Mouse (Mus musculus) cerebellum, adult (tissue): ENCODE data around the gene Ppm1h.

Experiments
- ATAC-seq: cut with Nextera tagmentation; 2 replicates; pipeline ENCODE4 v1.9.2; 2017; ENCODE audit warnings: mild to moderate bottlenecking, moderate library complexity, mixed read lengths; ENCODE audit not compliant: insufficient number of reproducible peaks, low FRiP score, low TSS enrichment

The Ppm1h gene

GRCm38 (mm10) chr10:122885301-122885700 is 206.7 kb downstream of the Ppm1h start:
- ATAC-seq = no peak

DNA sequence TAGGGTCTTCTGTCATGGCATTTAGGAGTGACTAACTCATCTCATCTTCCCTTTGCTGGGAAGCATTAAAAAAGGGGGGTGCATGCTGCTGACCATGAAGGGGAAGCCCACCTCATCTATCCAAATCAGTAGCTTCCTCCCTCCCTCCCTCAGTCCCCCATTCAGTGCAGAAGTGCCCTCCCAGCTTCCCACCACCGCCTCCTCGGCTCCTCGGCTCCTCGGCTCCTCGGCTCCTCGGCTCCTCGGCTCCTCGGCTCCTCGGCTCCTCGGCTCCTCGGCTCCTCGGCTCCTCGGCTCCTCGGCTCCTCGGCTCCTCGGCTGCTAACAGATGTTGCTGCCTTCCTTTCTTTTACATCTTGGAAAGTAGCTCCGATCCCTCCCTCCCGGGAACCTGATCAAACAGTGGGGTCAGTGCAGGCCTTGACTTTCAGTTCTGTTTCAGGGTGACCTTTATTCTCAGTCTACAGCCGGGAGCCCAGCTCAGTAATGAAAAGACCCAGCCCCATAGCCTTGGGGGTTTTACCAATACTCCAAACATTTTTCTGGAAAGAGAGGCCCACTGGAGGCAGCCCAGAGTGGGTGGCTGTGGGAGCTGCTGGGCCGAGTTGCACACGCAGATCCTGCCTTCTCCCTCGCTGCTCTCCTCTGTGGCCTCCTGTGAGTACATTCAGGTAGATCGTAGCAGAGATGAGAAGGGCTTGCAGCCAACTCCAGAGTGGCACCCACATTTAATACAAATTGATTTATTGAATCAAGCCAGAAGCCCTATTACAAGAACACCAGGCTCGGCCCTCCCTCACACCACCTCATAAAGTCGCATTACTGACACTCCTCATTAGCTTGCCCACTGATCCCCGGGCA is 207.7 kb downstream of the Ppm1h start:
- peak; percentile 46 for ATAC-seq

GRCm38 (mm10) chr10:122886916-122887527 is 208.5 kb downstream of the Ppm1h start:
- no peak for ATAC-seq

DNA sequence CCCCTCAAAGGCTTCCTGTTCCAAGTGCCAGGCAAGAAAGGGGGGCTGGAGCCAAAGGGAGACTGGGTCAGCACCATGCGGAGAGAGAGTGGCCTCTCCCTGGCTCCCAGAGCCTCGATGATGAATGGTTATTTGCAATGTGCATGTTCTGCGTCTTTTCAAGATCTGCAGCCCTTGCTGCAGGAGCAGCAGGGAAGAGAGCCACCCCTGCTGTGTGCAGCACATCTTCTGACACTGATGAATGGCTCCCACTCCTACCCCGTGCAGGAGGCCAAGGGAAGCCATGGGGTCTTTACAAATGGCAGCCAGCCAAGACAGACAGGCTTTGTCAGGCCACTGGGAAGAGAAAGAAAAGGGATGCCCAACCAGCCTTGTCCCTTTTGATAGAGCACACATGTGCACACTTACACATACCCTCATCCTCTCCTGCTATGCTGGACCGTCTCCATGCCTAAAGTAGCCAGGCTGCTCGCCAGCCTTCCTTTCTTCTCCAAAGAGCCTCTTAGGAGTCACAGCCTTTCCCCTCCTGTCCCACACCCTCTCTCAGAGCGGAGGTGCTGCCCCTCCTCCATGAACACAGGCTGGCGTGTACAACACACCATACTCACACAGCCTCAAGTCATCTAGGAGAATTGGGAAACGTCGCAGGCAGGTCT is 209.1 kb downstream of the Ppm1h start:
- ATAC-seq = no peak

GRCm38 (mm10) chr10:122890682-122891350 is 212.3 kb downstream of the Ppm1h start:
- ATAC-seq = no peak

- no peak for ATAC-seq
Observed at GRCm38 (mm10) chr10:122891461-122891860, 212.9 kb downstream of the Ppm1h start.

DNA sequence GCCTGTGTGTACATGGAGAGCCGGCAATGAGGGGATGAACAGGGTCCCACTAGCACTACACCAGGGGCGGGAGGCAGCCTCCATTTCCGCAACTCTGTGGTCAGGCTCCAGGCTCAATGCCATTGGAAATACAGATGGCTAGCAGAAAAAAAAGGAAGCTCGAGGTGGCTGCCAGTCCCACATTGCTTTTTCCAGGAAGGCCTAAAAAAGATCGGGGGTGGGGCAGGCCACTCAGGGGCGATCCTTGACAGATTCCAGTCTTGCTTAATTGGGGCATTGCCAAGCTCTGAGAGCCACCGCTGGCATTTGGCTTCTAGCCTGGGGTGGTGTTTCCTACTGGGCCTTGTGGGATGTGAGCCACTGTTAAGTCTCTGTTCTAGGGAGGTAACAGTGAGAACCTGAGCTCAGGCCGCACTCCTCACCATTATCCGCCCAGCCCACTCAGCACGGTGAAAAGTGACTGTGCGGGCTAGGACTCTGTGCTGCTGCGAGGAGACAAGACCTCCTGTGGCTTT is 216.1 kb downstream of the Ppm1h start:
- peak; percentile 71 for ATAC-seq

DNA sequence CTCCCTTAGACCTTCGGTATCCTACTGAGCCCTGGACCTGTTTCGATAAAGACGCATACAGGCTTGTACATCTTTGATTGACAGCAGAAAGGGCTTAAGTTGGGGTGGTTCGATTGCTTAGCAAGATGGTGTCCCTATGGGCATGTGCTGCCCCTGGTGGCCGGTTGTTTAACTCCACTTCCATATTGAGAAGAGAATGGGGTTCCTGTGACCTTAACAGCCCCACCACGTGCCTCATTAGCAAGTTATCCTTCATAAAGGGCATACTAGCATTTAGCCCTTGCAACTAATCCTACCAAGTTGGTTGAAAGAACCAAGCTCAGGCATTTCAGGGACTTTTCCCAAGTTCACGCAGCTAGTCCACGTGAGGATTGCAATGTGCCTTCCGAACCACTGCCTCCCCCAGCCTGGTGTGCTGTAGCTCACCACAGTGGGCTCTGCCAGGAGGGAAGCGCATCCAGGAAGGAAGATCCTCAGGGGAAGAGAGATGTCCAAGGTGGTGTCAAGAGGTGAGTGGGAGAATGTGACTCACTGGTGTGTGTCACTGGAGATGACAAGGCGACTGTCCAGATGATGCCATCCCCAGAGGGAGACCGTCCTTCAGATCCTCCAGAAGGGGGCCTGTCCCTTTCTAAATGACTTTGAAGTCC is 216.7 kb downstream of the Ppm1h start:
- ATAC-seq = peak; percentile 49

GRCm38 (mm10) chr10:122899971-122900370 is 221.4 kb downstream of the Ppm1h start:
- no peak for ATAC-seq

- ATAC-seq = no peak
Observed at GRCm38 (mm10) chr10:122900466-122900865, 221.9 kb downstream of the Ppm1h start.

GRCm38 (mm10) chr10:122901379-122901778 is 222.8 kb downstream of the Ppm1h start:
- ATAC-seq = no peak; the same call in 1 of the 2 replicates

- no peak for ATAC-seq
Observed at GRCm38 (mm10) chr10:122909406-122910032, 231.0 kb downstream of the Ppm1h start.

GRCm38 (mm10) chr10:122910798-122911225 is 232.2 kb downstream of the Ppm1h start:
- no peak for ATAC-seq

GRCm38 (mm10) chr10:122911668-122912067 is 233.1 kb downstream of the Ppm1h start:
- no peak for ATAC-seq

- ATAC-seq = no peak
Observed at GRCm38 (mm10) chr10:122912086-122912690, 233.6 kb downstream of the Ppm1h start.

GRCm38 (mm10) chr10:122912701-122913368 is 234.3 kb downstream of the Ppm1h start:
- peak; percentile 69 for ATAC-seq

DNA sequence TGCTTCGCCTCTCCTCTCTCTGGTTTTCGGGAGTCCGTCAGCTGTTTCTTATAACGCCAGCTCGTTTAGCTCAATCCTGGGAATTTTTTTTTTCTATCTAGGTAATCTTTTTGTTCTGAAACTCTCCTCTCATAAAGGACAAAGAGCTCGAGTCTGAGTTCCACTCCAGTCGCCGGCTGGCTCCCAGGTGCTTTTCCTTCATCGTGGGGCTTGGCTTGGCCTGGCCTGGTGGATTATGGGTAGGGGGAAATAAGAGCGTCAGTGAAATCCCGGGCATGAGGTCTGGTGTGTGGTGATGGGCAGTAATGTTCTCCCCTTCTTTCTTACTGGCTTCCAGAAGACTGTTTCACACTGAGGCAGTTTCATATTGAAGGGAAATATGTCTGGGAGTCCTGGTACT is 234.8 kb downstream of the Ppm1h start:
- no peak for ATAC-seq

- ATAC-seq = no peak
Observed at GRCm38 (mm10) chr10:122915905-122916304, 237.3 kb downstream of the Ppm1h start.
